Mouse (Mus musculus) lung, postnatal 10 days (tissue): Measurements from ENCODE around the gene Slc34a3.

Source experiments
- DNase-seq: peaks from one replicate; pipeline ENCODE4 v3.0.0; 2021

Slc34a3 gene

DNA sequence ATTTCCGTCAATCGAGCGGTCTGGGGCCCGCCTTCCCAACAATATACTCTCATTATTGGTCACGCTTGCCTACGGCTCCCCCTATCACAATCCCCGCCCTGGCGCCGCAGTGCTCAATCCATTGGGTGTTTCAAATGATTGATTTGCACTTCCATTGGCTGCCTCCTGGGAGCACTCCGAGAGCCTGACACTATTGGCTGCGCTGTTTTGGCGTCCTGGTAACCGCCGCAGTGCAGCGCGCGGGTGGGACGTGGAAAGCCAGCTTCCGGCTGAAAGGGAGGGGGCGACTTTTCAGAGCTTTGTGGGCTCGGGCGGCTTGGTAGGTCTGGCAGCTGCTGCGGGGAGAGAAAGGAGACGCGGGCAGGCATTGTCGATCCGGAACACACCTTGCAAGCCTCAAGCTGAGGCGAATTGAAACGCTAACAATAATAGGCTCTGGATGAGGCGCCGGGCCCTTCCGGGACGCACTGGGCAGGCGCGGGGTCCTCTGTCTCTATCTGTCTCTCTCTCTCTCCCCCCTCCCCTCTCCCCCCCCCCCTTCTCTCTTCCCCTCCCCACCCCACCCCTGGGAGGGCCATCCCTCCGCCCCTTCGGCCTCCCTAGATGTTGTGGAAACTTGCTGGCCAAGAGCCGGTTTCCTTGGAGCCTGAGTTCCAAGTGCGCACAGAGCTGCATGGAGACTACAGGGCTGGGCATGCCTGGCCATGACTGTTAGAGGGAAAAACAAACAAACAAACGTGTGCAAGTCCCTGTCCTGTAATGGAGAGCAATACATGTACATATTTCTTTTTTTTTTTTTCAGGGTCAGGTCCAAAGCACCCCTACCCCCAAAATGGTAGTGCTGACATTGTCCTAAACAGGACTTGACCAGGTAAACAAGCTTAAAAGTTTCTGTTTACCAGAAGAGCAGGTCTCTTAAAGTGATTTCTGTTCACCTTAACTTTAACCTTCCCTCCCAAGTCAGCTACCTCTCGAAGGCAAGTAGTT lies 9.1 kb downstream of the Slc34a3 start:
- DNase-seq: peak; percentile 99

DNA sequence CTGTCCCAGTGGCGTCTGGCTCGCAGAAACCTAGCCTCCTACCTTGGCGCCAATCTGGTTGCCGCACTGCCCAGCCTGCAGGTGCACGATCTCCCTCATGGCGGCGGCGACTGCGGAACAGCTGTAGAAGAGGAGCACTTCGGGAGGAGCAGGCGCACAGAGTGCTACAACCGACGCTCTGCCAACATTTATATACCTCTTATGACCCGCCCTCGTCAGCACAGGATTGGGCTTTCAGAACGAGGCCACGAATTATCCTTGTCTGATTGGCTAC lies 9.7 kb downstream of the Slc34a3 start, which contains the start of gene Tubb4b:
Gene Tubb4b, minus strand, starts transcription at position 211 of the 274 bp plus-strand sequence.
- DNase-seq: no peak

DNA sequence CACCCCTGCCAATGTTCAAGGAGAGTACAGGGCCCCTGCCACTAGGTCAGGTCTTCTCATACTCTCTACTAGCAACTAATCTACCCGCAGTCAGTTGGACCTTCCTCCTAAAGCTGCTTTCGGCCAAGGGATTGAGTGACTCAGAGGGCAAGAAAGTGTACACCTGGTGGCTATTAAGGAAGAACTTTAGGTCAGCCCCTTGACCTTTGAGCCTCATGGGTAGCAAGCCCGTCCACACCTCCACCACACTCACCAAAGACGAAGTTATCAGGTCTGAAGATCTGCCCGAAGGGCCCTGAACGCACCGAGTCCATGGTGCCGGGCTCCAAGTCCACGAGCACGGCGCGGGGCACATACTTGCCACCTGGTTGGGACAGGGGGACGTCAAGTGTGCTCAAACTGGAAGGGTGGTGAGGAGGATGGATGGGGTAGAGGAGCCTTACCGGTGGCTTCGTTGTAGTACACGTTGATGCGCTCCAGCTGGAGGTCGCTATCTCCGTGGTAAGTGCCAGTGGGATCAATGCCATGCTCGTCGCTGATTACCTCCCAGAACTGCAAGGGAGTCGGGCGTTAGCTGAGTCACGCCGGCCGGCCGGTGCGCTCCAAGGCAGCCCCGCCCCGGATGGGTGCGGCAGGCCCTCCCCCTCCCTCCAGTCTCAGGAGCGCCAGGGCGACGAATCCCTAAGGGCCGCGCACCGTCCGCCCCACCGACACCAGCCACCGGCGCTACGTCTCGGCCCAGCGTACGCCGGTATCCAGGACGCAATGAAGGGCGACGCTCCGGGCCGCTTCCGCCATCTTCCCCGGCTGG lies 10.3 kb downstream of the Slc34a3 start:
- peak; percentile 90 for DNase-seq

- no peak for DNase-seq
Measured at GRCm38 (mm10) chr2:25221331-25221772, 12.8 kb downstream of the Slc34a3 start.

DNA sequence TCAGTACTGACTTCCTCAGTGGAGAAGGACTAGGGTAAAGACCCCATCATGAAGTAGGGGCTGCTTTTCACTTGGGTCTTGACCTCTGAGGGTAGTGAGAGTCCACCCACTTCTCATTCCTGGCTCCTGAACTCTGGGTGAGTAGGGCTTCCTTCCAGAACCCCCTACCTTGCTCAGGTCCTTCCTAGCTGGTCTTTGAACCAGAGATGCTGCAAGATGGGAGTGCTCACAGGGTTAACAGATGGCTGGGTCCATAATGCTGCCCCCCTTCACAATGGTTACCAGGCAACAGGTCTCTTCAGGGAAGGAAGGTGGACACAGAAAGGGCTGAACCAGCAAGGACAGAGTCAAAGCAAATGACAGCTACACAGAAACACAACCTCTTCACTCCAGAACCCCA lies 15.7 kb downstream of the Slc34a3 start, which contains the start of gene Fam166a:
Gene Fam166a, plus strand, starts transcription at position 301 of the 400 bp plus-strand sequence.
- no peak for DNase-seq

DNA sequence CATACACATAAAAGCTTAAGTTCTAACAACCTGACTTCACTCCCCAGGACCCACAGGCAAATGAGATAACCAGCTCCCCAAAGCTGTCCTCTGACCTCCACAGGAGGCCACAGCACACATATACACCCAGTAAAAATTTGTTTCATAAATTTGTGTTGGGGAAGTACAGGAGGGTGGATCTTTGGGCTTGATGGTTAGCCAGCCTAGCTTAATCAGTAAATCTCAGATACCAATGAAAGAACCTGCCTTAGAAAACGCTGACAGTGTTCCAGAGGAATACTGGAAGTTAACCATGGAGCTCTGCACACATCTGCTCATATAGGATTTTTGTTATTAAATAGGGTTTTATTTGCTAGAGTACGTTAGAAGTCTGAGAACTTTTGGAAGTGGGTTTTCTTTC lies 16.5 kb downstream of the Slc34a3 start:
- DNase-seq: no peak

DNA sequence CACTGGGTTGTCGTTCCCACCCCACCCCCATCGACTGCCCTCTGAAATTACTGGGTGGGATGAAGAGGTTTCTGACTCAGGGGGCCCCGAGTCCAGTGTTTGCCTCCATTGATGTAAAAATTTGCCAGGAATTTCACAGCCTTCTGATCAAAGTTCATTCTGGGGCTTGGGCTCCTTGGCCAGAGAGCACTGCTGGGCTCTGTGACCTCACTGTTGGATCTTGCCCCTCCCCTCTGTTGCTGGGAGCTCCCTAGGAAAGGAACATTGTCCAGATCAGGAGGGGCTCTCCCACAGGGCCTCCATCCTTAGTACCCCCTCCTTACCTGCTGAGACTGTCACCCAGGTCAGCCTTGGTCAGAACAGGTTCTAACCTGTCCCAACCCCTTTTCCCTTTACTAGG lies 19.7 kb downstream of the Slc34a3 start, which contains the start of gene Stpg3:
Gene Stpg3, minus strand, starts transcription at position 194 of the 400 bp plus-strand sequence.
- DNase-seq: no peak

GRCm38 (mm10) chr2:25213266-25213865 lies 20.8 kb downstream of the Slc34a3 start:
- no peak for DNase-seq

DNA sequence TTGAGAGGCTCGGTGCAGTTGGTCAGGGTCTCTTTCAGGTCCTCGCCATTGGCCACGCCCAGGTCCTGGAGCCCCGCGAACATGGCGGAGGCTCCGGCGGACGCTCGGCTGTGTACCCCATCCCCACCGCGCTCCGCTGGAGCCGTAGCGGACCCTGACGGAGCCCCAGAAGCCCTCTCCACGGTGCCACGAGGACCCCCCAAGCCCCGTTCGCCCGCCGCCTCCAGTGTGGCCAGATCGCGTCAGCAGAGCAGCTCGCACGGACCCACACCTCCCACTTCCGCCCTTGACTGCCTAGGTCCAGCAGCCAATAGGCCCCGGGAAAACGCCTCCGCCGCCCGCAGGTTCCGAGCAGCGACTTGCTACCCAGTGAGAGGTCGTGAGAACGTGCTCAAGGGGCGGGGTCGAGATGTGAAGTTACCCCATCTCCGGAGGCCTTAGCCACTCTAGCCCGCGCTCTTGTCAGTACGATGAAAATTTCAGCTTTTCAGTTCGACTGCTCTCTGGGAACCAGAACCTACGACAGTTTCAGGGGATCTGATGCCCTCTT lies 23.0 kb downstream of the Slc34a3 start, which contains the start of gene Nelfb:
Gene Nelfb, minus strand, starts transcription at position 369 of the 550 bp plus-strand sequence.
- peak; percentile 97 for DNase-seq

DNA sequence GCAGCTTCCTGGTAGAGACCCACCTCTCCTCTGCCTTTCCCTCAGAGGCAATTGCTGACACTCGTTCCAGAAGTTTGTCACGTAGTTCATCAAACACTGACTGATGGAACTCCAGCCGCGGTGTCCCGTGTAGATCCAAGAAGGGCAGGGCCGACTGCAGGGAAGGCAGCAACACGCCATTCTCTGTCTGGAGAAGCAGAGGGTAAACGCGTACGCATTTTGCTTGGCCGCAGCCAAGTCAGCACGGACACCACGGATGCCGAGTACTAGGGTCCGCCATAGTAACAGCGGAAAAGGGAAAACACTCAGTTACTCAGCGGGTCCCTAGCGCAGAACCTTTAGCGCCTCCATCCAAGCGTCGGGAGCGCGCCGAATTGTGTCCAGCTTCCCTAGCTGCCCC lies 23.5 kb downstream of the Slc34a3 start:
- no peak for DNase-seq

- no peak for DNase-seq
Measured at GRCm38 (mm10) chr2:25207593-25207992, 26.6 kb downstream of the Slc34a3 start.

- DNase-seq: peak; percentile 32
Measured at GRCm38 (mm10) chr2:25203631-25204214, 30.4 kb downstream of the Slc34a3 start.

DNA sequence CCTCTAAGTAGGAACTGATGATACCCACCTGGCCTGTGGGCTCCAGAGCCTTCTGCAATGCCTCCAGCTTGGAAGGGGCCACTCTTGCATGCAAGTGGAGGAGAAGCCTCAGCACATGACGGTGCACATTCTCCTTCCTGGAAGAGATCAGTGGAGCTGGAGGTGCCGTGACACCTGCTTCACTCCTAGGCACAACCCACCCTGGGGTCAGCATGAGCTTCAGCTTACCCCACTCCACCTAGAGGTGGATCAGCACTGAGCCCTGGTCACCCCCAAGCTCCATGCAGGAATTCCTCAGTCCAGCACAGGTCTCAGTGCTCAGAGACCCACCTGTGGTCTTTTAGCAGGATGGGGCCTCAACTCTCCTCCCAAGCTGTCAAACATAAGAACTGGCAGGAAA lies 33.5 kb downstream of the Slc34a3 start:
- no peak for DNase-seq

DNA sequence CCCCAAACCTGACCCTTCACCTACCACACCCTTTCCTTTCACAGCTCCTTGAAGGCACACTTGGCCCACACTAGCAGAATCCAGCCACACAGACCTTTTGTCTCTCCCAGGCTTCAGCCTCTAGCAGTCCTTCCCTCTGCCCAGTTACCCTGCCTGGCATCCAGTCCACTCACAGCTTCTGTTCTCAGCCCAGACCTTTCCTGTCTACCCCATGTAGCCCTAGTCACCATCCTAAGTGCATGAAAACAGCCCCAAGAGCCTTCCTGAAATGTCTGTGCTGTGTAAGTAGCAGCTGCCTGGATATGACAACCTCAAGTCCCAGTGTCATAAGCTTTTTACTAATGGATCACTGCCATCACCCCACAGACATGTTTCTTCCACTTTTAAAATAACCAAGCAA lies 36.2 kb downstream of the Slc34a3 start:
- DNase-seq: no peak

- peak; percentile 59 for DNase-seq
Measured at GRCm38 (mm10) chr2:25197191-25197590, 37.0 kb downstream of the Slc34a3 start.

DNA sequence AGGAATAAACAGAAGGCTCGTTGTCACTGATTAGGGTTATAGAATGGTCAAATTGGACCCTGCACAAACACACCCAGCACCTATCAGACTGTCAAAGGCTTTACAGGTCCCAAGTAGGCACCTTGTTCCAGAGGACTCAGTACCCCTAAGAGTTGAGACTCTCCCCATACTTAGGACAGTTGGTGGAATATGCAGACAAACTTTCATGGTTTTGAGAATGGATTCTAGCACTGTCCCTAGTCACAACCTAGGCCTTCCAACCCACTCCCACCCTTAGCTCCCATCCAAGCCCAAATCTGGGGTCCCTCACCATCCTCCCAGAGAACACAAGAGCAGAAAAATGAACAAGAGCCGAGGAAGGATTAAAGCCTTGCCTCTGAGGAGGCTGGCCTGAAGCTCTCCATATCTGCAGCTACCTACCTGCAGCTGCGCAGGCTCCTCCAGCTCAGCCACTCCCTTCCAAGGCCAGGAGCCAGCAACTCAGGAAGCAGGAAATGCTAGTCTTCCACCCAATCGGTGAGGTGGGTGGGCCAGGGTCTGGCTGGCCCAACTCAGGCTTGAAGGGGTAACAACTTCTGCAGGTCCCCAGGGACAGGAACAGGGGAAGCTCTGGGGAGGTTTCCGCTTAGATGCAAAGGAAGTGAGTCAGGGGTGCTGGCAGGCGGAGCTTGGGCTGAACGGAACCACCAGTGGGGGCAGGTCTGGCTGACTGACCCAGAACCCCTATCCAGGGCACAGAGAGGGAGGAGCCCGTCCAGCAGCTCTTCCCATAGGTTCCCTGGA lies 37.8 kb downstream of the Slc34a3 start, which contains the start of gene Tor4a:
Gene Tor4a, minus strand, starts transcription at position 715 of the 783 bp plus-strand sequence.
- peak; percentile 90 for DNase-seq

DNA sequence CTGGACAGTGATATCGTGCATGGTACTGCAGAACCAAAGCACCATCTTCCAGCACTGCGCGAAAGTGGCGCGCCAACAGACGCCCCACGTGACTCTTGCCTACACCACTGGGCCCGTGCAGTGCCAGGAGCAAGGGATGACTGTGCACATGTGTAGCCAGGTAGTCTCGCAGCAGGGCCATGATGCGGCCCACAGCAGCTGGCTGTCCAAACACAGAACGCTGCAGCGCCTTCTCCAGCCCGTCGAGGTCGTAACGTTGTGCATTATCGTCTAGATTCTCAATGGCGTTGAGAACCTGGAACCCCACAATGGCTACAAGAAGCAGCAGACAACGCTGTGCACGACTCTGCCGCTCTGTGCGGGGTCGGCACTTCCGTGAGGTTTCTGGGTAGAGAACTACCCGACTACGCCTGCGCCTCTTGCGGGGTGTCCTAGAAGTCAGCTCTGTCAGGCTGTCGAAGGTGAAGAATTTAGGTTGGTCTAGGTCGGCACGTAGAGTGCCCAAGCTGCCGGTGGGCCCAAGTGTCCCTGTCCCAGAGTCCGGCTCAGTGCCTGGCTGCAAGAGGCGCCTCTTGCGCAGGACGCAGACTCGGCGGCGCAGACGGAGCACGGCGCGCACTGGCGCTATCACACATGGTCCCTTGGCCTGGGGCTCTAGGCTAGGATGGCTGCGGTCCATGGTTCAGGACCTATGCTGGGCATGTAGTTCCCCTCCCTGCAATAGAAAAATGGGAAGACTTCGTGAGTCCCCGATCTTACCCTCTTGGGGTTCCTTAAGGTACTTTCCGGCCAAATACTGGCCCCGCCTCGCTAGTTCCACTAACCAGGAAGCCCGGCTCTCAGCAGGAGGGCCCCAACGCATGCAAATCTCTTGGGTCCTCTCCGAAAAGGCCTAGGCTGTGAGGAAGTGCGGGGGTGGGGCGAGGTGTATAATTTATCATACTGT lies 38.7 kb downstream of the Slc34a3 start:
- DNase-seq: peak; percentile 83

- DNase-seq: no peak
Measured at GRCm38 (mm10) chr2:25194486-25195171, 39.5 kb downstream of the Slc34a3 start.

DNA sequence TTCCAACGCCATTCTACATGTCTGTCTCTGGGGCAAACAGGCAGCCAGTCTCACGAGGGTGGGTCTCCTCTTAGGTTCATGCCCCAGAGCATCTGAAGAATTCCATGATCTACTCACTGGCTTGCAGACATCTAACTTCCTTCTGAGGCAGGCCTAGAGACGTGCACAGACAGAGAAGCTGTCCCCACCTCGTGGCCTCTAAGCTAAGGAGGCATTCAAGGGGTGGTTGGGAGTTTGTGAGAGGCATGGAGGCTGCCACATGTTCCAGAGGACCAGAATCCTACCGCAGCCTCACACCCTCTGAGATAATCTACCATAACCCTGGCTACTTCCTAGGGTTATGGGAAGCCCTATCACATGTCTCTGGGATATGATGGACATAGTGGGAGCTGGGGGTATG lies 40.2 kb downstream of the Slc34a3 start:
- no peak for DNase-seq
